Mouse (Mus musculus) embryonic facial prominence, embryonic 11.5 days (tissue): ENCODE measurements around the gene Naa38. TPM values are rescaled to one million over a fixed set of nuclear protein-coding genes. Genes with fewer than 3 reads are reported as not detected.

ENCODE experiments used
- ATAC-seq: fragments of 200-750 bp; cut with Nextera tagmentation; replicated peaks from 2 replicates; pipeline ENCODE4 v1.8.0; 2017; ENCODE audit warnings: low read depth; ENCODE audit not compliant: insufficient number of reproducible peaks, low FRiP score, low TSS enrichment
- DNase-seq: peaks from one replicate; pipeline ENCODE4 v3.0.0-alpha.2; 2015; ENCODE audit warnings: low spot score
- H3K27ac ChIP-seq: fragments of 300-500 bp; sonication (generic); replicated peaks from 2 replicates; pipeline ENCODE4 v1.5.1; 2014; ENCODE audit warnings: mild to moderate bottlenecking, low read depth, low read length, control low read depth
- H3K27me3 ChIP-seq: fragments of 300-500 bp; sonication (generic); 2 replicates; pipeline ENCODE4 v1.6.1; 2014; ENCODE audit warnings: mild to moderate bottlenecking, low read length, moderate library complexity, mixed read lengths; ENCODE audit not compliant: control insufficient read depth, insufficient read depth
- H3K36me3 ChIP-seq: fragments of 300-500 bp; sonication (generic); replicated peaks from 2 replicates; pipeline ENCODE4 v1.6.1; 2014; ENCODE audit warnings: low read depth, mild to moderate bottlenecking, low read length, moderate library complexity, mixed read lengths; ENCODE audit not compliant: control insufficient read depth, insufficient read depth
- H3K4me1 ChIP-seq: fragments of 300-500 bp; sonication (generic); 2 replicates; pipeline ENCODE4 v1.6.1; 2014; ENCODE audit warnings: low read length, mixed read lengths; ENCODE audit not compliant: control insufficient read depth, insufficient read depth
- H3K4me2 ChIP-seq: fragments of 300-500 bp; sonication (generic); 2 replicates; pipeline ENCODE4 v1.6.1; 2014; ENCODE audit warnings: low read depth, mild to moderate bottlenecking, control low read depth, low read length, moderate library complexity
- H3K4me3 ChIP-seq: fragments of 300-500 bp; sonication (generic); 2 replicates; pipeline ENCODE4 v1.5.1; 2014; ENCODE audit warnings: low read depth, low read length, control low read depth
- H3K9ac ChIP-seq: fragments of 300-500 bp; sonication (generic); replicated peaks from 2 replicates; pipeline ENCODE4 v1.6.1; 2014; ENCODE audit warnings: mild to moderate bottlenecking, control low read depth, low read length
- H3K9me3 ChIP-seq: fragments of 300-500 bp; sonication (generic); replicated peaks from 2 replicates; pipeline ENCODE4 v1.6.1; 2016; ENCODE audit warnings: mild to moderate bottlenecking, low read length, inconsistent platforms, mixed read lengths; ENCODE audit not compliant: control insufficient read depth
- WGBS: fragments of 180-500 bp; shearing (Covaris S2); extraction: QIAGEN DNeasy Blood & Tissue Kit; methylation state at CpG from one replicate; pipeline ENCODE4 v1.1.7; 2014; 5-methylcytosine and 5-hydroxymethylcytosine counted together
- polyA plus RNA-seq: library from polyadenylated mRNA; unstranded; fragments of >200 nt; fragmentation: Nextera tagmentation; extraction: Ambion mirVana; gene quantifications from 2 replicates; pipeline ENCODE4 v1.2.1, GENCODE M21; 2014

The Naa38 gene
- polyA plus RNA-seq, 1 experiment from 2014 or later, result 123 TPM

DNA sequence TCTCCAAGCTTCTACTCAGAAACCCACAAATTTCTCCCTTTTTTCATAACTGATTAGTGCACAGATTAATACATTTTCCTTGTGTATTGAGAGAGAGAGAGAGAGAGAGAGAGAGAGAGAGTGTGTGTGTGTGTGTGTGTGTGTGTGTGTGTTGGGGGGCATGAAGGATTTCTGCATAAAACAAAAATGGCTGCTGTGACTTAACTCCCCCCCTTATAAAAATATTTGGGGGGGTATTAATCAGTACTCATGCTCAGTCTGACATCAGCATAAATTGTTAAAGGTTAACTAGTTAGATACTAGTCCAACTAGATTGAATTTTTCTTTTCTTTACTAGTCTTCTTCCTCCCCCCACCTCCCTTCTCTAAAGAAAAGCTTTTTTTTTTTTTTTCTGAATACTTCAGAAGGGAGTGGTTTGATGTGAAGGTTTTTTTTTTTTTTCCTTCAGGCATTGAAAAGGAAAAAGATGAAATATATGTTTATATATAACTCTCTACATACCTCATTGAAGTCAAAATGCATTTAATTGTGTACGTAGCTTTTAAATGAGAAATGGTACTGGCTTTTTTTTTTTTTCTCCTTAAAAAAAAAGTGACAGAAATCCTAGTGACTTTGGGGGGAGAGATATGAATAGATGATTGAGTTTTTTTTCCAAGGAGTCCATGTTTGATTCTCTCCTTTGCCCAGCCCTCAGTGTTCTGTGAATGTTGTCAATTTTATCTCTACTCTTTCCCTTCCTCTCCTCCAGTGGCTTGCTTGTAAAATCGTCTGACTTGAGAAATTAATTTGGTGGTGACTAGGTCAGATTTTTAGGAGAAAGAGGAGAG is 25.1 kb upstream of the Naa38 start:
- 27% methylated on average over 2 of the region's 2 CpGs for WGBS
- DNase-seq (peak; percentile 21), ATAC-seq (no peak)
- no peaks in the 10 kb centered on the region for H3K27me3 ChIP-seq
- H3K4me1 ChIP-seq, result peaks cover 4% of the 10 kb centered on the region
- peak overlapping the region; percentile 99 for H3K4me3 ChIP-seq
- no peaks in the 10 kb centered on the region for H3K9me3 ChIP-seq
- peak overlapping the region; percentile 100 for H3K9ac ChIP-seq
- H3K4me2 ChIP-seq, result peak overlapping the region; percentile 90
- no peaks in the 10 kb centered on the region; the same call in 1 of the 2 replicates for H3K36me3 ChIP-seq
- peak overlapping the region; percentile 99 for H3K27ac ChIP-seq

DNA sequence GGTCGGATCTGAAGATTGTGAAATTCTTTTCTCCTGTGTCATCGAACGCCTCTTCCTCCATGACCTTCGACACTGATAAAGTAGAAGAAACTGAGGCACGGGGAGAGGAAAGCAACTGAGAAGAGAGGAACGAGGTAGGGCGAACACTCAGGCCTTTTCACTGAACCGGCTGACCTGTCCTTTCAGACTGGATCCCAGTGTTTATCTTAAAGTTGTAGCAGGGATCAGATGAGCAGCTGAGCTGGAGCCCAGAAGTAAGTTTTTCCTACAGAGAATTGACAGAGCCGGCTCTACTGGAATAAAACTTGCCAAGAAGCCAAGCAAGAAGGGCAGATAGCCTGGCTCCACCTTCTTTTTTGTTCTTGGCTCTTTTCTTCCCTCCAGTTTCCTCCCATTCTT is 24.5 kb upstream of the Naa38 start:
- WGBS, result 18% methylated on average over 9 of the region's 9 CpGs
- no peak for DNase-seq
- peak overlapping the region; percentile 10; the same call in 1 of the 2 replicates for H3K4me3 ChIP-seq

DNA sequence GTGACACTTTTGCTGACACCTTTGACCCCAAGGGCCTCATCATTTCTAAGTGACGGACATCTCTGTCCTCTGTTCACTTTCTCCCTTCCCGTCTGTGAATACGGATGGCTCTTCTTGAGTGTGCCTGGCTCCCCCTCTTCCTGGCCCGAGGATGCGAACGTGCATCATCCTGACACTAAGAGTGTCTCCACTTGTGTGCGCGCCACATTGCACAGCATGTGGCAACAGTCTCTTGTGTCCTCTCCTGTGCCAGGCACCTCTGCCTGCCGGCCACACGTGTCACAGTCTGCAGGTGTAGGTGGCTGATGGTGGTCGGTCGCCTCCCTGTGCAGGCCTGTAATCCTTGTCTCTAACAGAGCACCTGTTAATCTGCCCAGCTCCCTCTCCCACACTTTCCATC is 23.7 kb upstream of the Naa38 start:
- no peak overlapping the region for H3K4me3 ChIP-seq
- DNase-seq, result no peak
- peak overlapping the region; percentile 32; the same call in 1 of the 2 replicates for H3K9ac ChIP-seq
- no peaks in the 10 kb centered on the region for H3K27me3 ChIP-seq
- no peaks in the 10 kb centered on the region; the same call in 1 of the 2 replicates for H3K36me3 ChIP-seq
- no peak for ATAC-seq
- peak overlapping the region; percentile 16 for H3K4me2 ChIP-seq
- H3K4me1 ChIP-seq, result no peaks in the 10 kb centered on the region; the same call in 1 of the 2 replicates
- 0 out of 2 replicates have a peak overlapping the region, but pooled peaks have one; percentile 8 for H3K27ac ChIP-seq
- 39% methylated on average over 12 of the region's 12 CpGs for WGBS
- H3K9me3 ChIP-seq, result no peaks in the 10 kb centered on the region

More for the DNA sequence above, 24.5 kb upstream of the Naa38 start:
- Histone ChIP-seq H3K9ac (peak overlapping the region; percentile 39), H3K36me3 (no peaks in the 10 kb centered on the region; the same call in 1 of the 2 replicates), H3K27ac (peak overlapping the region; percentile 41), H3K9me3 (no peaks in the 10 kb centered on the region), H3K27me3 (no peaks in the 10 kb centered on the region), H3K4me2 (peak overlapping the region; percentile 29; the same call in 1 of the 2 replicates), H3K4me1 (no peaks in the 10 kb centered on the region; the same call in 1 of the 2 replicates)
- no peak for ATAC-seq

DNA sequence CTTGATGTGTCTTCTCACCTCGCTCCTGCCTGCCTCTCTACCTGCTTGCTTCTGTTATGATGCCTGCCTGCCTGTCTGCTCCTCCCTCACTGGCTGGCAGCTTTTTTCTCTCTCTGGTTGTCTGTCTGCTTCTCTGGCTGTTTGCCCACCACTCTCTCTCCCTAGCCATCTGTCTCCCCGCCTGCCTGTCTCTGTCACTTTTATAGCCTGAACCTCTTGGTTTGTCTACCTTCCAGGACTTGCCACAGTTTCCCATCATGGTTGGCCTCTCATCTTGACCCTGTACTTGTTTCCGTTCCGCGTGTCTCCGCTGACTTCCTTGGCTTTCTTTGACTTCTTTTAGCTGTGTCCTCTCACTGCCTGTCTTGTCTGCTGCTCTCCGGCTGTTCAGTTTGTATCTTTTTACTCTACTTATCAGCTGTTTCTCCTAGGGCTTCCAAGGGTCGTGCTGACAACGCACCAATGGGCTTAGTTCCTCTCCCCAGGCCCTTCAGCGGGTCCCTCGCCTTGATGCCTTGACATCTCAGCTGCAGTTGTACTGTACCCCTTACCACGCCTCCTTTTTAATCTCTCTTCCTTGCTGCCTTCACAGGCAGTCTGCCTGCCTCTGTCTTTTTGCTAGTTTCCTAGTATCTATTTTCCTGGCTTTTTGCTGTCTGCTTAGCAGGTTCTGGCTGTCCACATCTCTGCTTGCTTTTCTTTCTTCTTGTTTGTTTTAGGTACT is 23.1 kb upstream of the Naa38 start:
- Histone ChIP-seq H3K9ac (no peak overlapping the region), H3K27me3 (no peaks in the 10 kb centered on the region), H3K4me2 (peak overlapping the region; percentile 16), H3K4me3 (no peak overlapping the region), H3K27ac (peak overlapping the region; percentile 9; the same call in 1 of the 2 replicates), H3K36me3 (no peaks in the 10 kb centered on the region; the same call in 1 of the 2 replicates), H3K4me1 (no peaks in the 10 kb centered on the region; the same call in 1 of the 2 replicates), H3K9me3 (no peaks in the 10 kb centered on the region)
- ATAC-seq (no peak), DNase-seq (no peak)
- WGBS, result 60% methylated on average over 12 of the region's 12 CpGs

DNA sequence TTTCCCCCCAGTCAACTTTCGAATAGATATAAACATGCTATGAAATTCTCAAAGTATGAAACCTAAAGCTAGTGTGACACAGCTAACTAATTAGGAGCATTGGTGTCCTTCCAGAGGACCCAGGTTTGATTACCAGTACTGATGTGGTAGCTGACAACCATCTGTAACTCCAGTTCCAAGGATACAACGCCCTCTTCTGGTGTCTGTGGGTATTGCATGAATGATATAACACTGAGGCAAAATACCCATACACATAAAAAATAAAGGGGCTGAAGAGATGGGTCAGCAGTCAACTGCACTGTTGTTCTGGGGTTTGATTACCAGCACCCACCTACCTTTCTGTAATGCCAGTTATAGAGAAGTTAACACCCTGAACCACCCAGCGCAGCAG is 22.5 kb upstream of the Naa38 start:
- no peak for DNase-seq
- Histone ChIP-seq H3K4me3 (no peak overlapping the region), H3K27me3 (no peaks in the 10 kb centered on the region), H3K4me1 (no peaks in the 10 kb centered on the region; the same call in 1 of the 2 replicates), H3K9ac (no peak overlapping the region), H3K36me3 (no peaks in the 10 kb centered on the region; the same call in 1 of the 2 replicates), H3K9me3 (no peaks in the 10 kb centered on the region), H3K4me2 (no peak overlapping the region), H3K27ac (no peak overlapping the region)
- WGBS, result 66% methylated on average over 3 of the region's 3 CpGs
- no peak for ATAC-seq

DNA sequence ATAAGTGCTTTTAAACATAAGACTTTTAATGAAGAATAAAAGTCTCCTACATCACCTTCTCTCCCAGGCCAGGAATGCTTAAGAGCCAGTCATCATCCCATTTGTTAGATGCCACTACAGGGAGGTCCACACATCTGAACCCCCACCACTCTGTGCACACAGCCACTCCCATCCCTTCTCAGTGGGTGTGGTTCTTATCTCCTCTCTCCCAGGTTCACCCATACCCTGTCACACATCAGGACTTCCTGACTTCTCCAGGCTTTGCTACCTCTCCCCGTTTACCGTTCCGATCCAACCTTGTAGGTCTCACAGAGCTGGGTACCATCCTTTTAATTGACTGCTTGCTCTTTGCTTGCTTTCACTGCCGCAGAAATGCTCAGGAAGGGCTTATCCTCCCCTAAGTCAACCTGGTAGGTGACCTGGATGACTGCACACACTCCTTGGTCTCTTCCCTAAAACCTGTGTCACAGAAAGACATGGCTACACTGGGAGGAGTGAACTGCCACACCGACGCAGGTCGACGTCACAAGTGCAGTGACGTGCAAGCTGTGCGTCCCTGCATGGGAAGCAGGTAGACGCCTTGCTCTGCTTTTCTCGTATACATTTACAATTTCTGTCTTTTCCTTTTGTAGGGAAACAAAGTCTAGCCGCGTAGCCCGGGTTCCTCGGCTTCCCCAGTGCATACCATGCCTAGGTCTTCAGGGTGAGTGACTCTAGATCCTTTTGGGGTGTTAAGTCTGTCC is 21.9 kb upstream of the Naa38 start:
- H3K27ac ChIP-seq, result no peak overlapping the region
- H3K27me3 ChIP-seq, result no peaks in the 10 kb centered on the region
- DNase-seq (no peak), ATAC-seq (no peak)
- no peaks in the 10 kb centered on the region for H3K9me3 ChIP-seq
- no peaks in the 10 kb centered on the region; the same call in 1 of the 2 replicates for H3K36me3 ChIP-seq
- no peak overlapping the region for H3K9ac ChIP-seq
- WGBS, result 88% methylated on average over 16 of the region's 16 CpGs
- H3K4me2 ChIP-seq, result no peak overlapping the region
- no peaks in the 10 kb centered on the region for H3K4me1 ChIP-seq
- H3K4me3 ChIP-seq, result no peak overlapping the region

DNA sequence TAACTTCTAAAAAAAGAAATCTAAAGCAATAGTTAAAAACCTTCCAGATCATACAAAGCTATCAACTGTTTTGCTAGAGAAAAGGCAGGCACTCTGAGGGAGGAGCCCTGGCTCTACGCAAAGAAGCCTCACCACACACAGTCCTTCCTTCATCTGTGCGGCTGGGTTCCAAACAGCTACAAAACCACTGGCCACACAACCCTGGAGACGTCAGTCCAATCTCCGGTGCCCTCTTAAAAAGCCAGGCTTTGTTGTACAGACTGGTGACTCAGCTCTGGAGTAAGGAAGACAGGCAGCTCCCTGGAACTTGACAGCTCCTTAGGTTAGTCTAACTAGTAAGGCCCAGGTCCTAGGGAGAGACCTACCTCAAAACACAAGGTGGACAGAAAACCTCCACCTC is 19.6 kb upstream of the Naa38 start:
- no peak overlapping the region for H3K27ac ChIP-seq
- ATAC-seq, result no peak

More for the DNA sequence above, 19.6 kb upstream of the Naa38 start:
- Histone ChIP-seq H3K27me3 (no peaks in the 10 kb centered on the region), H3K9me3 (no peaks in the 10 kb centered on the region), H3K4me3 (no peak overlapping the region), H3K36me3 (no peaks in the 10 kb centered on the region; the same call in 1 of the 2 replicates), H3K4me2 (no peak overlapping the region), H3K4me1 (no peaks in the 10 kb centered on the region), H3K9ac (no peak overlapping the region)
- no peak for DNase-seq
- 90% methylated on average over 4 of the region's 4 CpGs for WGBS
